Mouse (Mus musculus) CH12.LX (cell line): Measurements from ENCODE around the gene Asap3. TPM values are rescaled to one million over a fixed set of nuclear protein-coding genes. Genes with fewer than 3 reads are reported as not detected.
A peak's percentile ranks its signal among the peaks of the same experiment; 100 is the strongest.

Experiments used
- DNase-seq: peaks from one replicate; pipeline ENCODE4 v3.0.0-alpha.2; 2013; ENCODE audit errors: extremely low read depth
- H3K27ac ChIP-seq: 2 replicates; pipeline ENCODE4 v1.5.1; 2012; ENCODE audit warnings: low read depth, mild to moderate bottlenecking, control low read depth, moderate library complexity; ENCODE audit not compliant: insufficient read depth
- H3K27me3 ChIP-seq: replicated peaks from 2 replicates; pipeline ENCODE3; 2012; ENCODE audit warnings: inconsistent platforms
- H3K36me3 ChIP-seq, 2 experiments: replicated peaks in 1 of 2; 2 replicates each; pipeline versions ENCODE3 to v1.6.1; 2012; ENCODE audit warnings: inconsistent platforms in 1 of 2, low read length in 1 of 2, mild to moderate bottlenecking in 1 of 2, mixed read lengths in 1 of 2, moderate library complexity in 1 of 2; ENCODE audit not compliant: control insufficient read depth in 1 of 2, insufficient read depth in 1 of 2
- H3K4me1 ChIP-seq, 2 experiments: 2 replicates each; pipeline ENCODE4 v1.6.1; 2012; ENCODE audit warnings: inconsistent platforms in 1 of 2, moderate library complexity in 1 of 2; ENCODE audit not compliant: insufficient read depth in 2 of 2, control insufficient read depth in 1 of 2
- H3K4me2 ChIP-seq: 2 replicates; pipeline ENCODE4 v1.6.1; 2012; ENCODE audit warnings: low read depth, mild to moderate bottlenecking, control low read depth; ENCODE audit not compliant: poor library complexity, insufficient read depth, severe bottlenecking
- H3K4me3 ChIP-seq, 3 experiments: fragments of 150-350 bp in 1 of 3; sonication (generic) in 1 of 3; replicated peaks in 1 of 3; 2 replicates each; pipeline versions ENCODE3 to v1.5.1; 2011 to 2012; ENCODE audit warnings: low read depth in 2 of 3, low read length in 2 of 3, mild to moderate bottlenecking in 2 of 3, moderate library complexity in 2 of 3, control low read depth in 1 of 3, improper control_type of control experiment in 1 of 3, inconsistent platforms in 1 of 3, mixed read lengths in 1 of 3; ENCODE audit not compliant: poor library complexity in 1 of 3
- H3K79me2 ChIP-seq: replicated peaks from 2 replicates; pipeline ENCODE4 v1.6.1; 2012; ENCODE audit warnings: mild to moderate bottlenecking, moderate library complexity; ENCODE audit not compliant: control insufficient read depth, poor library complexity, insufficient read depth, severe bottlenecking; ENCODE audit errors: extremely low read depth
- H3K9ac ChIP-seq: 2 replicates; pipeline ENCODE4 v1.6.1; 2012; ENCODE audit warnings: low read depth, mild to moderate bottlenecking, control low read depth, moderate library complexity; ENCODE audit not compliant: insufficient read depth
- H3K9me3 ChIP-seq: replicated peaks from 2 replicates; pipeline ENCODE3; 2012; ENCODE audit warnings: low read length, inconsistent platforms, mixed read lengths
- BHLHE40 ChIP-seq: IDR thresholded peaks from 2 replicates; pipeline ENCODE4 v1.6.1; 2011; ENCODE audit warnings: mild to moderate bottlenecking, low read depth, low read length, improper control_type of control experiment
- CHD1 ChIP-seq: IDR thresholded peaks from 2 replicates; pipeline ENCODE4 v1.6.1; 2012; ENCODE audit warnings: low read depth, low read length, improper control_type of control experiment, inconsistent platforms
- CHD2 ChIP-seq: IDR thresholded peaks from 2 replicates; pipeline ENCODE4 v1.6.1; 2011; ENCODE audit warnings: low read length, improper control_type of control experiment
- CTCF ChIP-seq, 2 experiments: IDR thresholded peaks in 1 of 2; conservative IDR thresholded peaks in 1 of 2; 2 replicates each; pipeline ENCODE4 v1.5.1; 2011 to 2012; ENCODE audit warnings: low read depth in 2 of 2, low read length in 2 of 2, improper control_type of control experiment in 1 of 2, inconsistent platforms in 1 of 2, mild to moderate bottlenecking in 1 of 2, moderate library complexity in 1 of 2
- EP300 ChIP-seq: IDR thresholded peaks from 2 replicates; pipeline ENCODE4 v1.6.1; 2011; ENCODE audit warnings: low read length, improper control_type of control experiment
- IRF4 ChIP-seq: IDR thresholded peaks from 2 replicates; pipeline ENCODE4 v1.6.1; 2014; ENCODE audit warnings: low read depth, mild to moderate bottlenecking, inconsistent platforms, low read length, improper control_type of control experiment
- JUN ChIP-seq: IDR thresholded peaks from 2 replicates; pipeline ENCODE4 v1.6.1; 2011; ENCODE audit warnings: low read depth, mild to moderate bottlenecking, low read length, improper control_type of control experiment, moderate library complexity; ENCODE audit not compliant: insufficient read depth
- JUND ChIP-seq: conservative IDR thresholded peaks from 2 replicates; pipeline ENCODE4 v1.6.1; 2011; ENCODE audit warnings: low read depth, low read length, improper control_type of control experiment
- KAT2A ChIP-seq: IDR thresholded peaks from 2 replicates; pipeline ENCODE4 v1.6.1; 2012; ENCODE audit warnings: low read length, improper control_type of control experiment, inconsistent platforms; ENCODE audit not compliant: insufficient replicate concordance
- MAX ChIP-seq: IDR thresholded peaks from 2 replicates; pipeline ENCODE4 v1.6.1; 2011; ENCODE audit warnings: low read length, improper control_type of control experiment
- MAZ ChIP-seq: IDR thresholded peaks from 2 replicates; pipeline ENCODE4 v1.6.1; 2012; ENCODE audit warnings: low read depth, mild to moderate bottlenecking, inconsistent platforms, low read length, improper control_type of control experiment, moderate library complexity
- MXI1 ChIP-seq: IDR thresholded peaks from 2 replicates; pipeline ENCODE4 v1.6.1; 2011; ENCODE audit warnings: mild to moderate bottlenecking, low read depth, low read length, improper control_type of control experiment
- MYC ChIP-seq: IDR thresholded peaks from 2 replicates; pipeline ENCODE4 v1.6.1; 2011; ENCODE audit warnings: low read depth, mild to moderate bottlenecking, improper control_type of control experiment, low read length
- NRF1 ChIP-seq: IDR thresholded peaks from 2 replicates; pipeline ENCODE4 v1.6.1; 2014; ENCODE audit warnings: low read depth, mild to moderate bottlenecking, inconsistent platforms, low read length, improper control_type of control experiment, moderate library complexity
- PAX5 ChIP-seq: IDR thresholded peaks from 2 replicates; pipeline ENCODE4 v1.6.1; 2012; ENCODE audit warnings: low read length, inconsistent platforms, mixed read lengths
- RAD21 ChIP-seq: IDR thresholded peaks from 2 replicates; pipeline ENCODE4 v1.6.1; 2011; ENCODE audit warnings: low read depth, mild to moderate bottlenecking, low read length, improper control_type of control experiment, moderate library complexity
- RCOR1 ChIP-seq: conservative IDR thresholded peaks from 2 replicates; pipeline ENCODE4 v1.6.1; 2012; ENCODE audit warnings: low read depth, mild to moderate bottlenecking, inconsistent platforms, low read length, improper control_type of control experiment
- SIN3A ChIP-seq: IDR thresholded peaks from 2 replicates; pipeline ENCODE4 v1.6.1; 2012; ENCODE audit warnings: low read length, improper control_type of control experiment, inconsistent platforms
- SMC3 ChIP-seq: IDR thresholded peaks from 2 replicates; pipeline ENCODE4 v1.6.1; 2011; ENCODE audit warnings: low read depth, low read length, improper control_type of control experiment
- TBP ChIP-seq: conservative IDR thresholded peaks from 2 replicates; pipeline ENCODE4 v1.6.1; 2011; ENCODE audit warnings: low read depth, low read length, improper control_type of control experiment
- TCF12 ChIP-seq: IDR thresholded peaks from 2 replicates; pipeline ENCODE4 v1.6.1; 2014; ENCODE audit warnings: low read depth, mild to moderate bottlenecking, inconsistent platforms, low read length, improper control_type of control experiment
- UBTF ChIP-seq: IDR thresholded peaks from 2 replicates; pipeline ENCODE4 v1.6.1; 2012; ENCODE audit warnings: low read depth, mild to moderate bottlenecking, inconsistent platforms, low read length, improper control_type of control experiment, moderate library complexity
- USF1 ChIP-seq: IDR thresholded peaks from 2 replicates; pipeline ENCODE4 v1.6.1; 2014; ENCODE audit warnings: low read depth, mild to moderate bottlenecking, inconsistent platforms, low read length, improper control_type of control experiment
- ZC3H11A ChIP-seq: IDR thresholded peaks from 2 replicates; pipeline ENCODE4 v1.6.1; 2012; ENCODE audit warnings: low read depth, mild to moderate bottlenecking, inconsistent platforms, low read length, improper control_type of control experiment
- ZNF384 ChIP-seq: IDR thresholded peaks from 2 replicates; pipeline ENCODE4 v1.6.1; 2012; ENCODE audit warnings: low read depth, low read length, improper control_type of control experiment, inconsistent platforms
- dilution Hi-C: fragments of 300-500 bp; cut with MboI; formaldehyde crosslinking; loops from 2 replicates; pipeline ENCODE4 v1.14.3; 2020; ENCODE audit warnings: low sequenced_read_pairs; ENCODE audit not compliant: extremely low pct_unique_long_range_greater_than_20kb, extremely low pct_ligation_motif_present
- in situ Hi-C: fragments of 300-500 bp; cut with MboI; formaldehyde crosslinking; loops from 3 replicates; pipeline ENCODE4 v1.14.3; 2019; ENCODE audit warnings: low sequenced_read_pairs, low pct_ligation_motif_present, low pct_unique_long_range_greater_than_20kb, mixed read lengths
- polyA plus RNA-seq: library from polyadenylated mRNA; unstranded; fragments of >175 nt; gene quantifications from 2 replicates; pipeline ENCODE4 v1.2.1, GENCODE M21; 2012; ENCODE audit warnings: low read depth; ENCODE audit not compliant: insufficient read length
- total RNA-seq, 2 experiments: library from RNA; depleted of rRNA; stranded (reverse); fragments of 300-350 nt in 1 of 2; fragments of >200 nt in 1 of 2; gene quantifications; 2 replicates each; pipeline ENCODE4 v1.2.3; 2012 to 2014

Asap3 gene
- total and polyA plus RNA-seq, 3 experiments, result 0.07 to 0.08 TPM; not detected in 1

GRCm38 (mm10) chr4:136196201-136196600 is 10.0 kb upstream of the Asap3 start:
- Histone ChIP-seq H3K4me3 (no peak overlapping the region), H3K27me3 (peaks cover 3% of the 10 kb centered on the region), H3K27ac (no peak overlapping the region), H3K9ac (no peak overlapping the region), H3K4me1 (no peaks in the 10 kb centered on the region), H3K4me2 (no peak overlapping the region), H3K9me3 (no peaks in the 10 kb centered on the region), H3K36me3 (peaks cover 20 to 35% of the 10 kb centered on the region in 2 experiments), H3K79me2 (no peaks in the 10 kb centered on the region)
- DNase-seq, result no peak
- no peak for TF ChIP-seq TBP
- no peak for TF ChIP-seq SIN3A
- no peak for TF ChIP-seq PAX5
- TF ChIP-seq SMC3, result no peak
- no peak for TF ChIP-seq KAT2A
- no peak for TF ChIP-seq CHD2
- no peak for TF ChIP-seq MXI1
- no peak for TF ChIP-seq EP300
- no peak for TF ChIP-seq NRF1
- no peak for TF ChIP-seq RCOR1
- dilution Hi-C loops, result no loop called here
- in situ Hi-C loops, result no loop called here

- DNase-seq, result no peak
- peaks cover 14% of the 10 kb centered on the region for H3K27me3 ChIP-seq
- H3K9me3 ChIP-seq, result no peaks in the 10 kb centered on the region
- no peak overlapping the region for H3K4me3 ChIP-seq
- dilution Hi-C loops (no loop called here), in situ Hi-C loops (no loop called here)
- H3K4me2 ChIP-seq, result no peak overlapping the region
- no peak overlapping the region for H3K9ac ChIP-seq
- no peaks in the 10 kb centered on the region for H3K79me2 ChIP-seq
- no peak overlapping the region for H3K27ac ChIP-seq
- TF ChIP-seq MYC (no peak), JUND (no peak), TCF12 (no peak), MXI1 (no peak)
- no peaks in the 10 kb centered on the region for H3K4me1 ChIP-seq
- peaks cover 4 to 10% of the 10 kb centered on the region in 2 experiments for H3K36me3 ChIP-seq
Measured at GRCm38 (mm10) chr4:136198846-136199245, 7.3 kb upstream of the Asap3 start.

GRCm38 (mm10) chr4:136199562-136200292 is 6.4 kb upstream of the Asap3 start:
- dilution Hi-C loops, result no loop called here

More at GRCm38 (mm10) chr4:136199562-136200292, 6.4 kb upstream of the Asap3 start:
- no peaks in the 10 kb centered on the region for H3K9me3 ChIP-seq
- H3K79me2 ChIP-seq, result no peaks in the 10 kb centered on the region
- no peak for DNase-seq
- no peak overlapping the region for H3K27ac ChIP-seq
- H3K27me3 ChIP-seq, result peaks cover 23% of the 10 kb centered on the region
- peaks cover 0 to 2% of the 10 kb centered on the region in 2 experiments for H3K36me3 ChIP-seq
- H3K9ac ChIP-seq, result no peak overlapping the region
- in situ Hi-C loops, result loop anchor here (5.0 kb wide), 1 partner anchor 37 kb away; no protein-coding TSS in a partner anchor
- H3K4me1 ChIP-seq, result no peaks in the 10 kb centered on the region
- TF ChIP-seq BHLHE40 (no peak), IRF4 (0 out of 2 replicates have a peak, but pooled peaks have one; percentile 12), MAX (no peak), NRF1 (peak; percentile 54), CHD2 (no peak), RAD21 (peak; percentile 79), CTCF (conservative IDR thresholded peaks at IDR 0.05 in 1 of 2, IDR thresholded peaks at IDR 0.05 in 1 of 2; ENCODE audit: low read depth in 2 of 2, low read length in 2 of 2) (peak; percentile 64 to 90), SMC3 (peak; percentile 97), ZNF384 (peak; percentile 30; the same call in 1 of the 2 replicates), UBTF (no peak), ZC3H11A (peak; percentile 83), MAZ (0 out of 2 replicates have a peak, but pooled peaks have one; percentile 37), JUN (no peak), CHD1 (no peak), USF1 (no peak), MXI1 (no peak)
- no peak overlapping the region for H3K4me2 ChIP-seq
- no peak overlapping the region for H3K4me3 ChIP-seq
